Mouse (Mus musculus) urinary bladder, postnatal 14 days (tissue): ENCODE results near the gene Ace3.

Experiments used
- DNase-seq: peaks from one replicate; pipeline ENCODE4 v3.0.0; 2021; ENCODE audit warnings: low spot score

Ace3 gene

DNA sequence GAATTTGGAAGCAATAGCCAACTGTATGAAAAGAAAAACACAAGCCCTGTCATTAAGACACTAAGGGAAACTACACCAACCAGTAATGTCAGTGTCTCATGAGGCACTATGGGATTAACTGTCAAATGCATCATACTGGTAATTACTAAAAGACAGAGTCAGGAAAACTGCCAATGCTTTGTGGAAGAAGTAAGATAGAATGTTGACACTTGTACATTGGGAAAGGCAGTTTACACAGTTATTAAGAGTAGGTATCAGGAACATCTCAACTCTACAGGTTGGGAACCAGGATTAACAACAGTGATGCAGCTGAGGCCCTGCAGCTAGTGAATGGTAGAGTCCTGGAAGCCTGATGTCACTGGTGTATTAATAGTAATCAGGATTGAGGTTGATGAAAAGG is 49.9 kb downstream of the Ace3 start:
- DNase-seq: no peak

DNA sequence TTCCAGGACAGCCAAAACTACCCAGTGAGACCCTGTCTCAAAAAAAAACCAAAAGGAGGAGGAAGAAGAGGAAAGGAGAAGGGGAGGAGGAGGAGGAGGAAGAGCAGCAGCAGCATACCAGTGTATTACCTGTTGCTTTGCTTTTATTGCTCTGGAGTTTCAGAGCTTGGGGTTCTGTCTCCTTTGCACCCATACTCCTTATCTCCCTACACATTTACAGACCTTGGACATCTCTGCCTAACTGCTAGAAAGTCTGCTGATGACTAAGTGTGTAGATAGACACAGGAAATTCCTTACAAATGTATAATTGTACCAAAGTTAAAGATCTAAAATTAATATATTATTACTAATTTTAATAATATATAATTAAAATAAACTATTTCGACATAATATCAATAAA is 50.8 kb downstream of the Ace3 start:
- no peak for DNase-seq

DNA sequence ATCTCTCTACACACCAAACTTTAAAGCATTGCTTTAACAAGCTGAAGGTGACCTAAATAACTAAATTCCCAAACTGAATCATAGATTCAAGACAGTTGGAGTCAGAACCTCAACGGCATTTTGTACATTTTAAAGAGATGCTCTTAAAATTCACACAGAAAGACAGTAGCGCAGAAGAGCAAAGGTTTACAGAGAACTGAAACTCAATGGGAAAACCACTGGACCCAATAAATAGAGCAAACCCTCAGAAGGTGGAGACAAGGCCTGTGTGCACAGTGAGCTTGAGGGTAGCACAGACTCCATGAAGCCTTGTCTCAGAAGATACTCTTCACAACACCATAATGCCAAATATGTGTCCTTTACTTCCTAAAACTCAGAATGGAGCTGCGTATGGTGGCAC is 51.3 kb downstream of the Ace3 start:
- no peak for DNase-seq

DNA sequence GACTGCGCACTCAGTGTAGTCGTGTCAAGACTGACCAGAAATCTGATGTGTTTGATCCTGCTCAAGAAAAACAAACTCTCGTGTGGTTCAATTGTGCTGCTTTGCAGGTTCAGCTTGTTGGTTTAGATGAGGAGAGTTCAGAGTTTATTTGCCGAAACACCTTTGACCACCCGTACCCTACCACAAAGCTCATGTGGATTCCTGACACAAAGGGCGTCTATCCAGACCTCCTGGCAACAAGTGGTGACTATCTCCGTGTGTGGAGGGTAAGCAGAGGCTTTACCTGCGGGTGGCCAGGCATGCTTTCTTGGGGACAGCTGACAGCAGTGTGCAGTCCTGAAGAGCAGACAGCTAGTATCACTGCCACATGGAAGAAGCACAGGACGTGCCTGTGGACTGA is 52.1 kb downstream of the Ace3 start:
- DNase-seq: no peak

DNA sequence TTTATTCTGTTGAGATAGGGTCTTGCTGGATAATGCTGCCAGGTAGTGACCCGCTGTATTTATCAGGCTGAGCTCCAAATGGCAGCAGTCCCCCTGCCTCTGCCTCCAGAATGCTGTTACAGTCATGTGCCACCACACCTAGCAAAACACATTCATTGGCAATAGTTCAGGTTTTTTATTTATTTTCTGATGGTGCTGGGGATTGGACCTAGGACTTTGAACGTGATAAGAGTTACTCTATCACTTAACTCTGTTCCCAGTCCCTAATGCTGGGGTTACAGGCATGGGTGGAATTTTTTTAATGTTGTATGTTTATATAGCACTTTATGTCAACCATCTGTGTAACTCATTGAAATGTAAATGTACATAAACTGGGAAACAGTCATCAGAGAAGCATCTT is 59.4 kb downstream of the Ace3 start:
- no peak for DNase-seq

DNA sequence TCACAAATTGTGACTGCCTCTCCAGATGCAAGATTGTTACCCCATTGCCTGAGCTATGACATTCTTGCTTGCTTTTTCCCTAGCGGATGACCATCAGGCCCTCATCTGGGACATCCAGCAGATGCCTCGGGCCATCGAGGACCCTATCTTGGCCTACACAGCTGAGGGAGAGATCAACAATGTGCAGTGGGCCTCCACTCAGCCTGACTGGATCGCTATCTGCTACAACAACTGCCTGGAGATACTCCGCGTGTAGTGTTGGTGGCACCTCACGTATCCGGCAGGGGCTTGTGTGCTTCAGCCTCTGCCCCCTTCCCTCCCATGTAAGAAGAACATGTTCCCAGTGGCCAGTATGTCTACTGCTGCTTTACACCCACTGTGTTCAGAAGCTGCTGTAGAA is 60.1 kb downstream of the Ace3 start:
- DNase-seq: no peak
